Mouse (Mus musculus) bone marrow, adult 2 months (tissue): ENCODE results near the gene Rras2. TPM values are rescaled to one million over a fixed set of nuclear protein-coding genes. Genes with fewer than 3 reads are reported as not detected.

Experiments used
- H3K27ac ChIP-seq: fragments of 200-500 bp; 2 replicates; pipeline ENCODE4 v1.5.1; 2012; ENCODE audit warnings: low read depth, mild to moderate bottlenecking, control low read depth, inconsistent platforms, low read length; ENCODE audit not compliant: control insufficient read depth, poor library complexity, insufficient read depth
- H3K4me1 ChIP-seq: fragments of 200-500 bp; 2 replicates; pipeline ENCODE4 v1.6.1; 2011; ENCODE audit warnings: low read length; ENCODE audit not compliant: control insufficient read depth, insufficient read depth
- H3K4me3 ChIP-seq: fragments of 200-500 bp; replicated peaks from 2 replicates; pipeline ENCODE3; 2011; ENCODE audit warnings: mild to moderate bottlenecking, low read depth, low read length, control low read depth; ENCODE audit not compliant: control insufficient read depth
- CTCF ChIP-seq: fragments of 200-500 bp; IDR thresholded peaks from 2 replicates; pipeline ENCODE4 v1.5.1; 2011; ENCODE audit warnings: low read length, control low read depth; ENCODE audit not compliant: control insufficient read depth, insufficient read depth
- POLR2A ChIP-seq: fragments of 200-500 bp; IDR thresholded peaks from 2 replicates; pipeline ENCODE4 v1.6.1; 2011; ENCODE audit warnings: low read depth, mild to moderate bottlenecking, control low read depth, low read length, borderline replicate concordance; ENCODE audit not compliant: control insufficient read depth
- WGBS: fragments of 180-500 bp; shearing (Covaris S2); methylation state at CpG from one replicate; pipeline ENCODE4 v1.1.7; 2018; 5-methylcytosine and 5-hydroxymethylcytosine counted together
- polyA plus RNA-seq: library from polyadenylated mRNA; stranded (reverse); fragments of >200 nt; gene quantifications from 2 replicates; pipeline ENCODE4 v1.2.4, GENCODE M21; 2011; ENCODE audit warnings: low replicate concordance; ENCODE audit not compliant: missing spikeins, insufficient read depth, insufficient read length

The Rras2 gene
- polyA plus RNA-seq, 1 experiment: 11.5 TPM

- TF ChIP-seq CTCF (no peak), POLR2A (no peak)
- no peaks in the 10 kb centered on the region for H3K4me1 ChIP-seq
- no peak overlapping the region for H3K4me3 ChIP-seq
- no peak overlapping the region for H3K27ac ChIP-seq
- 47% methylated on average over 2 of the region's 2 CpGs for WGBS
Observed at GRCm38 (mm10) chr7:114129281-114129680, 11.7 kb upstream of the Rras2 start.

DNA sequence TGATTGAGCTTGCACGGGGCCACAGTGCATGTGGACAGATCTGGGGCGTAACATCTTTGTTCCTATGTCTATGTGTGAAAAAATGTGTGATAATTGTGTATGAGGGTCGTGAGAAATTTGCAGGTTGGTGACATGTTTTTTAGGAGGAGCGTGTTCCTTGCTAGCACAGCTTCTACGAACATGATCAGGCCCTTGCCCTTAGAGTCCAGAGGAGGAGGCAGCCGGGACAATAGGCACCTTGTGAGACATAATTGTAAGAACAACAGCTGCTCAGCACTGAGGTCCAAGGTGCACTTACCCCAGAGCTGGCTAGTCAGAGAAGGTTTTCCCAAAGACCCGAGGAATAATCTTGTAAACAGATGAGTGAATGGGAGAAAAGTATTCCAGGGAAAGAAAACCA, 599 bp upstream of the Rras2 start:
- no peak overlapping the region for H3K27ac ChIP-seq
- no peaks in the 10 kb centered on the region for H3K4me1 ChIP-seq
- no peak overlapping the region for H3K4me3 ChIP-seq
- 61% methylated on average over 7 of the region's 7 CpGs for whole genome bisulfite sequencing
- TF ChIP-seq POLR2A (no peak), CTCF (no peak)

DNA sequence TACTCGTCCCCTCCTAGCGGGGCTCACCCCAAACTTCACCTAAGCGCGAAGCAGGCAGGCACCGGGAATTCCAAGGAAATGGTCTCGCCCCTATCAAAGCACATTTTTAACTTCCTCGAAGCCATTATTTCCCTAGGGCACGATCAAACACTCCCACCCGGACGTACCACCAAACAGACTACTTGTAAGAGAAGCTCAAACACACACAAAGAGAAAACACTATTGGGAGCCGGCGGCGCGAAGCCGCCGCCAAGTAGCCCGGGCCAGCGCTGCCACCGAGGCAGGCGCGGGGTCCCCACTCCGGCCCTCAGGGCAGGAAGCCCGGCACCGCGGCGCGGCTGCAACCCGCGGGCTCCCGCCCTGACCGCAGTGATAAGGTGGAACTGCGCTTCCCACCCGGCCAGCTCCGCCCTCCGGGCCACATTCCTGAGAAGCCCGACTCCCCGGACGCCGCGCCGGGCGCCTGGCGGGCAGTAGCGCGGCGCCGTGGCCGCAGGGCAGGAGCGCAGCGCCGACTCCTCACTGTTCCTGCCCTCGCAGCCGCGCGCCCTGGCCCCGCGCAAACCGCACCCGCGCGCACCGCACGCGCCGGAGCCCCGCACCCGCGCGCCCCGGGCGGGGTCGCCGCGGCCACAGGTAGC, 750 bp downstream of the Rras2 start:
- WGBS: under 1% methylated on average over 74 of the region's 74 CpGs
- no peaks in the 10 kb centered on the region for H3K4me1 ChIP-seq
- H3K27ac ChIP-seq: peak overlapping the region; percentile 69; the same call in 1 of the 2 replicates
- no peak for TF ChIP-seq CTCF
- TF ChIP-seq POLR2A: no peak
- peak overlapping the region; percentile 69 for H3K4me3 ChIP-seq

GRCm38 (mm10) chr7:114115961-114116360, 1.6 kb downstream of the Rras2 start:
- Histone ChIP-seq H3K27ac (no peak overlapping the region), H3K4me1 (no peaks in the 10 kb centered on the region), H3K4me3 (no peak overlapping the region)
- WGBS: 63% methylated on average over 9 of the region's 9 CpGs
- TF ChIP-seq POLR2A: no peak
- no peak for TF ChIP-seq CTCF

DNA sequence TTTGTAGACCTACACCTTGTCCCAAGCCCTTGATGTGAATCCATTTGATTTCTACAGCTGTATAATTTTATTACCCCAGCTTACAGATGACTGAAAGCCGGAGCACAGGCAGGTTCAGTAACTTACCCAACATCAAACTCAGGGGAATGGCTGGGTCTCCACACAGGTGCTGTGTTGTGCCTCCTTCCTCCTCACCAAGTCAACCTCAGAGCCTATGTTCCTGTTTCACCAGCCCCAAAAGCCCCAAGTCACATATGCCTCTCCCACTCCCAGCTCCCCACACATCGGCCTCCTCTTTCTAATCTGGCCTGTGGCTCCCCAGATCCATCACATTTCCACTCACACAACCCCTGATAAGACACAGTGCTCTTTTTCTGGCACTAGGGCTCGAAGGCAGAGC, 2.6 kb downstream of the Rras2 start:
- WGBS: 68% methylated on average over 3 of the region's 3 CpGs
- no peak overlapping the region for H3K27ac ChIP-seq
- TF ChIP-seq POLR2A (no peak), CTCF (no peak)
- no peak overlapping the region for H3K4me3 ChIP-seq
- no peaks in the 10 kb centered on the region for H3K4me1 ChIP-seq

- Histone ChIP-seq H3K27ac (no peak overlapping the region), H3K4me3 (no peak overlapping the region), H3K4me1 (no peaks in the 10 kb centered on the region)
- TF ChIP-seq CTCF (no peak), POLR2A (no peak)
- WGBS: 80% methylated on average over 2 of the region's 2 CpGs
Observed at GRCm38 (mm10) chr7:114114284-114114683, 3.3 kb downstream of the Rras2 start.

GRCm38 (mm10) chr7:114110500-114110899, 7.1 kb downstream of the Rras2 start:
- 87% methylated on average over 2 of the region's 2 CpGs for WGBS
- no peaks in the 10 kb centered on the region for H3K4me1 ChIP-seq
- TF ChIP-seq POLR2A (no peak), CTCF (no peak)
- no peak overlapping the region for H3K4me3 ChIP-seq
- no peak overlapping the region for H3K27ac ChIP-seq

DNA sequence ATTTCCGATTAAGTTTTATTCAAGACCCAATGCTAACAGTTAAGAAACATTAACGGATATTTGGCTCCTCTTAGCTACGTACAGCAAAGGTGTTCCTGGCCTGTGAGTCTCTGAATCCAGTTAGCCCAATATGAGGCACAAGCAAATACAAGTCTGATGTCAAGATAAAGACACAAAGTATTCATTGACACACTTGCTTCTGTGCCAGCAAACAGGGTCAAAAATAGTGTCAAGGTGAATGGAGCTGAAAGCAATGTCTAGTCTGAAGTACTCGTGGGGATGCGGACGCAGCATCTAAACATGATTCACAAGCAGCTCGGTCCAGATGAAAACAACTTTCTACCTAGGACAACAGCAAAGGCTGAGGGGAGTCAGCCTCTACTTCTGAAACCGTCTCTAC, 11.7 kb downstream of the Rras2 start:
- Histone ChIP-seq H3K4me1 (no peaks in the 10 kb centered on the region), H3K4me3 (no peak overlapping the region), H3K27ac (no peak overlapping the region)
- no peak for TF ChIP-seq POLR2A
- no peak for TF ChIP-seq CTCF
- 87% methylated on average over 8 of the region's 8 CpGs for WGBS
